Mouse (Mus musculus): Measurements from ENCODE around the gene Akr1b3.

DNA sequence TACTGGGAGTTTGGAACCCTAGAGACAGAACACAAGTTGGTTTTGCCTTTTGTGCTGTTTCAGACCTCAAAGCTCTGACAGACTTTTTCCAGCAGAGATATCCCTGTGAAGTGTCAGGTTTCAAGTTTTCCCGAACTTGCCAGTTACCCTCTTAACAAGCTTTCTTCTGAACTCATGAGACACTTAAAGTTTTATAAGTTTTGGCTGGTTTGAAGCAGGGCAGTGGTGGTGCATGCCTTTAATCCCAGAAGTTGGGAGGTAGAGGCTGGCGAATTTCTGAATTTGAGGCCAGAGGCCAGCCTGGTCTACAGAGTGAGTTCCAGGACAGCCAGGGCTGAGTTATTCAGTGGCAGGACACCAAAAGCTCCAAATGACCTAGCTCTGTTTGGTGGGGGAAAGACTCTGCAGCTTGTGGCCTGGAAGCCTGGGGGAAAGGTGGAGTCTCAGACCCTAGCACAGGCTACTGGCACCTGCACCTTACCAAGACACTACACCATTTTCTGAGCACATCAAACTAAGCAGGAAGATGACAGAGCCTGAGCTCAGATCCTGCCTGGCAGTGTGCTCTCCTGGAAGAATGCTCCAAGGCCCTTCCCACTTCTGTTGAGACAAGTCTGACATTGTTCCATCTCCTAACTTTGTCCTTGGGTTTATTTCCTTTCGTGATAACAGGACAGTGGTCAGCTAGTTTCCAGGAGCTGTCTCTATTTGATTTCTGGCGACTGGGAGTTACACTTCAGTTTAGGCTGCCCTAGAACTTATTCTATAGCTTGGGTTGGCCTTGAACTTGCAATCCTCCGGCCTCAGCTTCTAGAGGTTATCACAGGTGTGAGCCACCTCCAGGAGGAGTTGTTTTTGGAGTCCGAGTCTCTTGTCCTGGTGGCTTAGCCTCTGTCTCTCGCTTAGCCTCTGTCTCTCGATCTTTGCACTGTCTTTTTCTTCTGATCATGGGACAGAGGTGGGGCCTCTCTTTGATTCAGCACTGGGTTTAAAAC, 37.4 kb upstream of the Akr1b3 start:
- TF ChIP-seq POLR2A (IDR thresholded peaks at IDR 0.05; ENCODE audit: control insufficient read depth, extremely low read depth, insufficient read depth, low read length, poor library complexity) (no peak), CTCF (IDR thresholded peaks at IDR 0.05; ENCODE audit: borderline replicate concordance, control insufficient read depth, extremely low read depth, insufficient read depth, low read length, poor library complexity) (no peak)

Data from thymus, adult 2 months (tissue).